Mouse (Mus musculus): Measurements from ENCODE around the gene Cadps. TPM values are rescaled to one million over a fixed set of nuclear protein-coding genes. Genes with fewer than 3 reads are reported as not detected.

Gene Cadps
- total and polyA plus RNA-seq, 3 experiments = 0.04 to 0.07 TPM; not detected in 1

DNA sequence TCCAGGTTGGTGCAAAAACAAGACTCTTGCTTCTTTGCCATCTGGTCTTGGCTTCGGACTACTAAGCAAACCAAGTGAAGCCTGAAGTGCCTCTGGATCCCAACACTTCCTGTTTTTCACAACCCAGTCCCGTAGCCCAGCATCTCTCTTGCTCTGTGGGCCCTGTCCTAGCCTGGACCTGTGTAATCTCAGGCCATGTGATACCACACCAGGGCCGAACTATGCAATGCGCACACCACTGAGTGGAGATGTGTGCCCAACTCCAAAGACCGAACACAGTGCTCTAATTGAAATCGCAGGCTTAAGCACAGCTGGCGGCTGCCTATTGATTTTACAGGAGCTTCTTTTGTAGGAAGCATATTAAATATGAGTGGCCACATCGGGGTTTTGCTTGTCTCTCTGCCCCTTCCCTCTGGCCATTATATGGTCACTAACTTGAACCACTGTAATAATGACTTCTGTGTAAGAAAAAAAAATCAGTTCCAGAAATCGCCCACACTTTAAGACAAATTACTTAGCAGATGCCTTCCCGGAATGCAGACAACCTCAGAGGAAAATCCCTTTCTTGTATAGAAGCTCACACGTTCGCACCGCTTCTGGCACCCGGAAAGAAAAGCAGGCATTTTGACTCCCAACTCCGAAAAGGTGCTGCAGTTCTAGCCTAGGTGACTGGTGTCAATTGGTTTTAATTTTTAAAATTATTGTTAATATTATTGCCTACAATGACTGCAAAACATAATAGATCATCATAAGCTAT lies 473.4 kb downstream of the Cadps start:
- H3K27me3 ChIP-seq (replicated peaks) = no peaks in the 10 kb centered on the region
- no peak overlapping the region for H3K4me2 ChIP-seq (ENCODE audit: insufficient read depth, low read depth, poor library complexity, severe bottlenecking)
- no peaks in the 10 kb centered on the region for H3K36me3 ChIP-seq (replicated peaks in 1 of 2; ENCODE audit: control insufficient read depth in 1 of 2, insufficient read depth in 1 of 2, low read length in 1 of 2)
- TF ChIP-seq JUND (conservative IDR thresholded peaks at IDR 0.05; ENCODE audit: low read depth, low read length) (no peak), CHD1 (IDR thresholded peaks at IDR 0.05; ENCODE audit: low read depth, low read length) (no peak), UBTF (IDR thresholded peaks at IDR 0.05; ENCODE audit: low read depth, low read length) (no peak), EP300 (IDR thresholded peaks at IDR 0.05; ENCODE audit: low read length) (no peak), MAZ (IDR thresholded peaks at IDR 0.05; ENCODE audit: low read depth, low read length) (no peak), PAX5 (IDR thresholded peaks at IDR 0.05; ENCODE audit: low read length) (no peak), KAT2A (IDR thresholded peaks at IDR 0.05; ENCODE audit: insufficient replicate concordance, low read length) (no peak), ZC3H11A (IDR thresholded peaks at IDR 0.05; ENCODE audit: low read depth, low read length) (no peak), RAD21 (IDR thresholded peaks at IDR 0.05; ENCODE audit: low read depth, low read length) (no peak), NELFE (IDR thresholded peaks at IDR 0.05; ENCODE audit: low read depth, low read length) (no peak)
- DNase-seq (ENCODE audit: extremely low read depth) = no peak
- H3K27ac ChIP-seq (ENCODE audit: insufficient read depth, low read depth) = no peak overlapping the region
- no peaks in the 10 kb centered on the region for H3K4me1 ChIP-seq (ENCODE audit: control insufficient read depth in 1 of 2, insufficient read depth in 2 of 2)
- H3K79me2 ChIP-seq (replicated peaks; ENCODE audit: control insufficient read depth, extremely low read depth, insufficient read depth, poor library complexity, severe bottlenecking) = no peaks in the 10 kb centered on the region
- H3K9ac ChIP-seq (ENCODE audit: insufficient read depth, low read depth) = no peak overlapping the region
- dilution Hi-C loops (cut with MboI; ENCODE audit: extremely low pct_ligation_motif_present, extremely low pct_unique_long_range_greater_than_20kb, low sequenced_read_pairs) (no loop called here), in situ Hi-C loops (cut with MboI; ENCODE audit: low pct_ligation_motif_present, low pct_unique_long_range_greater_than_20kb, low sequenced_read_pairs) (no loop called here)
- H3K4me3 ChIP-seq (replicated peaks in 1 of 3; ENCODE audit: low read depth in 2 of 3, low read length in 2 of 3, poor library complexity in 1 of 3) = no peak overlapping the region
- H3K9me3 ChIP-seq (replicated peaks; ENCODE audit: low read length) = peaks cover 17% of the 10 kb centered on the region

- Histone ChIP-seq H3K4me2 (ENCODE audit: insufficient read depth, low read depth, poor library complexity, severe bottlenecking) (no peak within 1 kb of the TSS), H3K27ac (ENCODE audit: insufficient read depth, low read depth) (no peak within 1 kb of the TSS), H3K27me3 (replicated peaks) (no peaks in the 10 kb centered on the region), H3K79me2 (replicated peaks; ENCODE audit: control insufficient read depth, extremely low read depth, insufficient read depth, poor library complexity, severe bottlenecking) (no peaks in the 10 kb centered on the region), H3K9me3 (replicated peaks; ENCODE audit: low read length) (peaks cover 22% of the 10 kb centered on the region), H3K4me1 (ENCODE audit: control insufficient read depth in 1 of 2, insufficient read depth in 2 of 2) (no peaks in the 10 kb centered on the region), H3K9ac (ENCODE audit: insufficient read depth, low read depth) (no peak within 1 kb of the TSS), H3K4me3 (replicated peaks in 1 of 3; ENCODE audit: low read depth in 2 of 3, low read length in 2 of 3, poor library complexity in 1 of 3) (no peak within 1 kb of the TSS), H3K36me3 (replicated peaks in 1 of 2; ENCODE audit: control insufficient read depth in 1 of 2, insufficient read depth in 1 of 2, low read length in 1 of 2) (no peaks in the 10 kb centered on the region)
- no peak for TF ChIP-seq JUN (IDR thresholded peaks at IDR 0.05; ENCODE audit: insufficient read depth, low read depth, low read length)
- TF ChIP-seq UBTF (IDR thresholded peaks at IDR 0.05; ENCODE audit: low read depth, low read length) = no peak
- TF ChIP-seq CHD1 (IDR thresholded peaks at IDR 0.05; ENCODE audit: low read depth, low read length) = no peak
- no peak for TF ChIP-seq KAT2A (IDR thresholded peaks at IDR 0.05; ENCODE audit: insufficient replicate concordance, low read length)
- no peak for TF ChIP-seq RAD21 (IDR thresholded peaks at IDR 0.05; ENCODE audit: low read depth, low read length)
- dilution Hi-C loops (cut with MboI; ENCODE audit: extremely low pct_ligation_motif_present, extremely low pct_unique_long_range_greater_than_20kb, low sequenced_read_pairs) (no loop called here), in situ Hi-C loops (cut with MboI; ENCODE audit: low pct_ligation_motif_present, low pct_unique_long_range_greater_than_20kb, low sequenced_read_pairs) (no loop called here)
- DNase-seq (ENCODE audit: extremely low read depth) = no peak
These were observed 474.8 kb downstream of the Cadps start, which contains the start of gene Fezf2 for GRCm38 (mm10) chr14:12348089-12348488. Fezf2 (minus strand) TSS chr14:12348189.
